Mouse (Mus musculus): ENCODE results near the gene Sec16a.

Sec16a gene

GRCm38 (mm10) chr2:26444946-26445665 lies at the start of gene Sec16a:
Sec16a (minus strand) TSS chr2:26445216.
- DNase-seq (ENCODE audit: low read depth, low spot score) = peak; percentile 100

- no peak for DNase-seq (ENCODE audit: low read depth, low spot score)
Measured at GRCm38 (mm10) chr2:26494396-26494795, 49.4 kb upstream of the Sec16a start.

GRCm38 (mm10) chr2:26493021-26493781 lies 48.2 kb upstream of the Sec16a start:
- DNase-seq (ENCODE audit: low read depth, low spot score) = peak; percentile 80

DNA sequence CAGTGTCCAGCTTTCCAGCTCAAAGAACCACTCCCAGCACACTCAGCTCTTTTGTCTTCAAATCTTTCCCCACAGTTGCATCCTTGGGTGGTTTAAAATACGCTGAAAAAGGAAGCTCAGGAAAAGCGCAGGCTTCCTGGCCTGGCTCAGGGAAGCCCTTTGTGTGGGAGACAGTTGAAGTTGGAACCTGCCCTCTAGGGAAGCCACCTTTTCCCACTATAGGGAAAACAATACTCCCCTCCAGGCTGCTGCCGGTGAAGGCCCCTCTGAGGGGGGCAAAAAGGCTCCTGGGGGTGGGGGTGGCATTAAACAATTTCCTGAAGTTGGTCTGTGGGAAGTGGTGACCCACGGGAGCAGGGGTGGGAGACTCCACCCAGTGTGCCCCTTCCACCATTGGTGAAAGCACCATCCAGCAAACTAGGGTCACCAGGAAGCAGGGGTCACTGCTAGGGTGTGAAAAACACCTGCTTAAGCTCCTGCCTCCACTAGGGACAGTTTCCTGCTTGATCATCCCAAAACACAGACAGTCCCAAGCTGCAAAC lies 45.8 kb upstream of the Sec16a start:
- no peak for DNase-seq (ENCODE audit: low read depth, low spot score)

GRCm38 (mm10) chr2:26488535-26489135 lies 43.6 kb upstream of the Sec16a start:
- DNase-seq (ENCODE audit: low read depth, low spot score) = peak; percentile 26

- DNase-seq (ENCODE audit: low read depth, low spot score) = no peak
Measured at GRCm38 (mm10) chr2:26487322-26488021, 42.5 kb upstream of the Sec16a start.

- DNase-seq (ENCODE audit: low read depth, low spot score) = no peak
Measured at GRCm38 (mm10) chr2:26486835-26487321, 41.9 kb upstream of the Sec16a start.

DNA sequence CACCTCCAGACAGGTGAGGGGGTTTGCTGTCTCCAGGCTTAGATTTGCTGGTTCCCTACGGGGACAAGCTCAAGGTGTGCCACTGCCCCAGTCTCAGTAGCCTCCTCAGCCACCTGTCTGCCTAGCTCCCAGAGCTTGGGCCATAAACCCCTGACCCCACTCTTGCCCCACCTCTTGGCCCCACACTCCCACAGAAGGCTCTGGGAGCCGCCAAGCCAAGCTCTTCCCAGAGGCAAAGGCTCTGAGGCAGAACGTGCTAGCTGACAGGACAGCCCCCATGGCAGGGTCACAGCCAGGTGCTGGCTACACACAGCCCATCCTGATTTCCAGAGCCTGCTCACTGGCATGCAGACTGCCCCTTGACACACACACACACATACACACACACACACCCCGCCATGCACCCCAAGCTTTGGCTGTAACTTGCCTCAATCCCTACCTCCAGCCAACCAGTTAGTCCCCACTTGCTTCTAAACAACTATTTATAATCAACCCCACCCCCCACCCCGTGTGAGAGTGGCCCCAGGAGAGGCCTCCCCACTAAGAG lies 41.3 kb upstream of the Sec16a start:
- DNase-seq (ENCODE audit: low read depth, low spot score) = no peak

DNA sequence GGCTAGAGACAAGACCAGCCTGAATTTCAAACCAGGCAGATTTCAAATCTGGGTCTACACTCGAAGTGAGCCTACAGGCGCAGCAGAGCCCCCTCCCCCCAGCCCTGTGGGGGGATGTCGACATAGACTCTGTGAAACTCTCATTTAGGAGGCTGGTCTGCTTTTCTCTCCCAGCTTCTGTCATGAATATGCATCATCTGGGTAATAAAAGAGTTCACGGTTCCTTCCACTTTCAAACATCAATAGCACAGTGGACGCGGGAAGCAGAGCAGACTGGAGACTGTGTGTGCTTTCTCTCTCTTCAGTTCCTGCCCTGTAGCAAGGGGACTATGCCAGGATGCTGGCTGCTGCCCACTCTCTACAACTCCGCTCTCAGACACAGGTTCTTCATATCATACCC lies 40.7 kb upstream of the Sec16a start:
- no peak for DNase-seq (ENCODE audit: low read depth, low spot score)

GRCm38 (mm10) chr2:26485278-26485677 lies 40.3 kb upstream of the Sec16a start:
- DNase-seq (ENCODE audit: low read depth, low spot score) = no peak

DNA sequence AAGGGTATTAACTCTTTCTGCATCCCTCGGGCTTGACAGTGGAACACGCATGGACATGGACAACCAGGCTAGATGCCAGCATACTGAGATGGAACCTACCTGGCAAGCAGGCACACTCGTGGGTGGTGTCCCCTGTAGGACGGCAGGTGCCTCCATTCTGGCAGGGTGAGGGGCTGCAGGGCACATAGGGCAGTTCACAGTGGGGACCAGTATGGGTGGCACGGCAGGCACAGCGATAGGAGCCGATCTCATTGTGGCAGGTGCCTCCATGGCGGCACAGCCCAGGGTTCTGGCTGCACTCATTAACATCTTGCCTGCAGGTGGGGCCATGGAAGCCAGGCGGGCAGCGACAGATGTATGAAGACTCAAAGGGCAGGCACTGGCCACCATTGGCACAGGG lies 39.2 kb upstream of the Sec16a start:
- no peak for DNase-seq (ENCODE audit: low read depth, low spot score)

DNA sequence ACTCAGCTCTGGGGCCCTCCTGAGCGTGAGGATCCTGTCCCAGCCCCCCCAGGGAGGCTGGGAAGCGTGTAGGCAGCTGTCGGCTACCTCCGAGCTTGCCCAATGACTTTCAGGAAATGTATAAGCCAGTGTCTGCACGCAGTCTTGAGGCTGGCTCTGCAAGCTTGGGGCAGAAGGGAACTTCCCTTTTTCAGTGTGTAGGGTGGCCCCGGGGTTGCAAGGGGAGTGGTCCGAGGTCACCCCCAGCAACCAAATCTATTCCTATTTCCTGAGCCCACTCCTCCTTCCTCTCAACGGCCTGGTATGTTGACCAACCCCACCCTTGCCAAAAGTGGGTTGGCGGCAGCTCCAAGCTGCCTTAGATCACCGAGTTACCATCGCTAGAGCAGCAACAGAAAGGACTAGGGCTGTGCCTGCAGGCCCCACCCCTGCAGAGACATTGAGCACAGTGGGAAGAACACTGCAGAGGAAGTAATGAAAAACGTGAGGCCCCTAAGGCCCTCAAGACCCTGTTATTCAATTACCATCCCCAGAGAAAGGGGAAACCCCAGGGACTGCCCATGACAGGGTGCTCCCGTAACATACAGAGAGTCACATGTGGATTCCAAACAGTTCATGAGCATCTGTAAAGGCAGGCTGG lies 38.3 kb upstream of the Sec16a start:
- DNase-seq (ENCODE audit: low read depth, low spot score) = peak; percentile 68

DNA sequence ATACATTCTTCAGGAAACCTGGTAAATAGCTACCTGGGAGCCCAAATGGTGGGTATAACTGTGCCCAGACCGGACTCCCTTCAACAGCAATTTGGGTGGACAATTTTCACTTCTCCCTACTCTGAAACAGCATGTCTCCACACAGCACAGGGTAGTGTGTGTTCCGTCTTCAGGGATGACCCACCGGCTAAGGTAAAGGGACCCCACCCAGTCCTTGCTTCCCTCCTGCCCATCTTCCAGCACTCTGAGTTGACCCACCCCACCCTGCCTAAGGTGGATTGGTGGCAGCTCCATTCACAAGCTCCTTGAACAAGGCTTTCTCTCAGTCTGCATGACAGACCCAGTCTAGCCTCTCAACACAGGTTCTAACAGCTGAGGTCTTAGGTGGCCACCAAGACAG lies 37.8 kb upstream of the Sec16a start:
- no peak for DNase-seq (ENCODE audit: low read depth, low spot score)

- DNase-seq (ENCODE audit: low read depth, low spot score) = no peak
Measured at GRCm38 (mm10) chr2:26481724-26482495, 36.9 kb upstream of the Sec16a start.

DNA sequence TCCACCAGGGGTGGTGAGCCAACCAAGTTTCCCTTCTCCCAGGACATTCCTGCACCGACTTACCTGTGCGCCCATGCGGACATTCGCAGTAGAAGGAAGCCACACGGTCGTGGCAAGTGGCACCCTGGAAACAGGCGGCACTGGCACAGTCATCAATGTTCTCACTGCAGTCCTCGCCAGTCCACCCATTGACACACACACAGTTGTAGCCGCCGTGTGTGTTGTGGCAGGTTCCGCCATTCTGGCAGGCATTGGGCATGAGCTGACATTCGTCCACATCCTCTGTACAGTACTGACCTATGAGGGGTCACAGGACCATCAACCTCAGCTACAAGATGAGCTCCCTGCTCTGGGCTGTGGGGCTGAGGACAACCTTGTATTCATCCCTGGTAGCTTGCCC lies 35.9 kb upstream of the Sec16a start:
- DNase-seq (ENCODE audit: low read depth, low spot score) = no peak

GRCm38 (mm10) chr2:26478685-26479205 lies 33.7 kb upstream of the Sec16a start:
- DNase-seq (ENCODE audit: low read depth, low spot score) = no peak

GRCm38 (mm10) chr2:26477911-26478310 lies 32.9 kb upstream of the Sec16a start:
- no peak for DNase-seq (ENCODE audit: low read depth, low spot score)

- no peak for DNase-seq (ENCODE audit: low read depth, low spot score)
Measured at GRCm38 (mm10) chr2:26475505-26476430, 30.8 kb upstream of the Sec16a start.

Measured in CD4-positive, CD25-positive, alpha-beta regulatory T cell, adult 2 months (primary cell).